Mouse (Mus musculus) bone marrow macrophage, adult 2 months (primary cell): ENCODE measurements around the gene Taar8b.
"Not testable (repeated sequence)": the region's sequence is repeated elsewhere in the genome, so short reads cannot be mapped to it uniquely, and the experiment has no call there.

Experiments used
- CTCF ChIP-seq: IDR thresholded peaks from 2 replicates; pipeline ENCODE4 v1.5.1; 2012; ENCODE audit warnings: low read depth, mild to moderate bottlenecking, low read length, moderate library complexity
- POLR2A ChIP-seq: IDR thresholded peaks from 2 replicates; pipeline ENCODE4 v1.6.1; 2012; ENCODE audit warnings: mild to moderate bottlenecking, low read depth, low read length, borderline replicate concordance

DNA sequence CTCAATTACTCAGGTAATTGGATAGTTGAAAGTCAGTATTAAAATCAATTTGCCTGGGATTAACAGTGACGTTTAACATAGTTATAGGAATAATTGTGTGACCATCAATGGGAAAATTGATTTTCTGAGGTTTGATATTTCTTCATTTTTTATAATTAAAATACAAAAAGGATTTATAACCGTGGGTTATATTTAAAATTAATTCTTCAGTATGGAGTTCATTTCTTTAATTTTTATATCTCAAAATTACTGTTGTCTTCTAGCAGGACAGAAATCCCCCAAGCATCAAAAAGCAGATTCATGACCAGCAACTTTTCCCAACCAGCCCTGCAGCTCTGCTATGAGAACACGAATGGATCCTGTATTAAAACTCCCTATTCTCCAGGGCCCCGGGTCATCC, 15.9 kb downstream of the Taar8b start, which contains the start of gene Taar8a:
- not testable (repeated sequence) for TF ChIP-seq POLR2A, CTCF
